Mouse (Mus musculus) gastrocnemius, postnatal 4 days (tissue): ENCODE data around the gene Mapk10. TPM values are rescaled to one million over a fixed set of nuclear protein-coding genes. Genes with fewer than 3 reads are reported as not detected.
"Not testable (repeated sequence)": the region's sequence is repeated elsewhere in the genome, so short reads cannot be mapped to it uniquely, and the experiment has no call there.

Experiments
- DNase-seq, 2 experiments: peaks; one replicate each; pipeline ENCODE4 v3.0.0; 2021 to 2022; ENCODE audit warnings: low spot score in 2 of 2, mixed read lengths in 2 of 2
- total RNA-seq, 2 experiments: library from RNA; stranded (reverse); gene quantifications; 2 replicates each; pipeline ENCODE4 v1.2.3; 2021

Gene Mapk10
- total RNA-seq, 2 experiments from 2014 or later, result 0.96 to 1.2 TPM

DNA sequence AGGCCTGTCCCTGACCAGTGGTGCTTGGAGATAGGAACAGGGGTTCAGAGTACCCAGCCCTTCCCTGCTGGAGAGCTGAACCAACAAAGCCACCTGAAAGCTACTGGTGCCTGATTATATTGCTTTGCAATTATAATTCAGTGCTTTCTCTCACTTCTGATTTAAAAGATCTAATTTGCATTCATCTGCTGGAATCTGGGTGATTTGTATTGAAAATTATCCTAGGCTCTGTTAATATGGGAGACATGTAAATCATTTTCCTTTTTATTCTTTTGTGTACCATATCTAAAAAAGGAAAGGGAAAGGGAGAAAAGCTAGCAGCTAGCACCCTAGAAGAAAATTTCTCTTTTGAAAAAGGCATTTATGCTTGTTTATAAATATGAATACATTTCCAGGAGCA lies 234.6 kb downstream of the Mapk10 start:
- no peak for DNase-seq

DNA sequence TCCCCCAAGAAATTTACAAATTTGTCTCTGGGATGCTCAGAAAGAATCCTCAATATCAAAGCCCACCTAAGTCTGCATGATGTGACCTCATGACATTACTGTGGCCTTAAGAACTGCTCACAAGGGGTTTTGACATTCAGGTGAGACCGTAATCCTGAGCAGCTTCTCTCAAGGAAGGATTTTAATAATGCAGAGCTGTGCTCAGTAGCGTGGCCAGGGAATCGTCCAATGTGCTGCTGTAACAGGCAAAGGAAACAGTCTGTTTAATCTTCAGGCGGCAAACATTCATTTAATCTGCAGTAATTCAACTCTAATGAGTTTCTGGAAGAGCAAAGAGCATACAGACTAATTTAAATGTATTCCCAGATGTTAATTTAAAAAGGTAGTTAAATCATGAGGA lies 236.7 kb downstream of the Mapk10 start:
- DNase-seq, result no peak

DNA sequence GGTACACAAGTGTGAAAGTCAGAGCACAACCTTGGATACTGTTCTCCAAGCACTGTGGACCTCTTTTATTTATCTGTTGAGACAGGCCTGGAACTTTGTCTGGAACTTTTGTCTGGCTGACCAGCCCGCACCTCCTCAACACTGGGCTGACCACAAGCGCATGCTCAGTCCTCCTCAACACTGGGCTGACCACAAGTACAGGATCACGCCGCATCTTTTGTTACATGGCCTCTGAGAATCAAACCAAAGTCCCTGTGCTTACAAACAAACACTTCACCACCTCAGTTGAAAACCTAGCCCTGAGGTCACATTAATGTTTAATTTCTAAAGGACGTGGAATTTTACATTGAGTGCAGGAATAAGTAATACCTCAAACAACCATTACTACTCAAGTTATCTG lies 246.7 kb downstream of the Mapk10 start:
- no peak for DNase-seq

DNA sequence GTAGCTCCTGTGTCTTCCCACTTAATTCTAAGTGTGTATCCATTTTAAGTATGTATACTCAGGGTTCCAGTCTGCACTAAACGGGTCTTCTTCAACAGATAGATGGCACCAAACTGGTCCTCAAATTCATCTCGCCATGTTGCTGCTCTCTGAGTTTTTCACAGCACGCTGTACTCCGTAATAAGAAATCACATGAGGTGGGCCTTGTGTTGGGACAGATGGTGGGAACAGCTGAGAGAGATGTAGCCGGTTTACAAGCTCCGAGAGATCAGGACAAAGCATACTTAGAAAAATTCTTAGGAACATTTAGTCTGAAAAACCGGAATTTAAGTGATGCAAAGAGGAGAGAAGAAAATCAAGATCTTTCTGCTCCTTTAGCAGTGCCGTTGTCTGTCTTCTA lies 257.7 kb downstream of the Mapk10 start:
- DNase-seq, result no peak

DNA sequence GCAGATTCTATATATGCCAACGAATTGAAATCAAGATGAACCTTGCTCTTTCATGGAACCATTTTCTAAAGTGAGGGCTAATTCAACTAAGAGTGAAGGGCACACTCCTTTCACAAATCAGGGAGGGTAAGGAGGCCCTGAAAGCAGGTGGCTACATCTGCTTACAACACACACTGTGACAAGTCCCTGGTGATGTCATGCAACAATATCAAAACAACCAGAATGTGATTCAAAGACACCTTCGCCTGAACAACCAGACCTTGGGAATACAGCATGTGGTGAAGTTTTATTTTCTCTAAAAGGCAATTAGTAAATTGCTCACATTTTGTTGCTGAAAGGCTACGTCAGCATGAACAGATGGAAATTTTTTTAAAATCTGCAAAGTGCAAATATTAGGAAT lies 258.2 kb downstream of the Mapk10 start:
- no peak for DNase-seq

DNA sequence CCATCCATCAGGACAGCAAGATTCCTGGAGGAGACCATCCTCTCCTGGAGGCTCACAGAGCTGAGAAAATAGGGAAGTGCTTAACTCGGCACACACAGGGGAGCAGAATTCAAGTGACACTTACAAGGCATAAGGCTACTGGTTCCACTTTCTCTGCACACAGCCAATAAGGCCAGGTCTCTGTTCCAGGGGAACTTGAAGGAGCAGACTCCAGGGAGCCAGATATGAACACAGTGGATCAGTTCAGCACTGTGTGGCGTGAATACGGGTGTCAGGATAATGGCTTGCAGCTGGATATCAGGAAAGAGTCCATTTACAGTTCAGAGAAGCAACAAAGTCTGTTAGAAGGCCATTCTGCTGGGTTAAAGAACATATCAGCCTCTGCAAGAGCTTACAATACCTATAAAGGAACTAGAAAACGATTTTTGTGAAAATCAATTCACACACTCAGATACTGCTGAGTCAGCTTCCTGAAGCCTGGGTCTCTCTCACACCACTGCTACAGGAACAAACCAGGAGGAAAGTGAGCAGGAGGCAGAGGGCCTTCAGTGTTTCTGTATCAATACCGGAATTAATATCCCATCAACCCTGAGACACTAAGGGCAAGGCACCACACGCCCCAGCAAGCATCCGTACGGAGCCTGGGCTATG lies 263.9 kb downstream of the Mapk10 start:
- no peak for DNase-seq

DNA sequence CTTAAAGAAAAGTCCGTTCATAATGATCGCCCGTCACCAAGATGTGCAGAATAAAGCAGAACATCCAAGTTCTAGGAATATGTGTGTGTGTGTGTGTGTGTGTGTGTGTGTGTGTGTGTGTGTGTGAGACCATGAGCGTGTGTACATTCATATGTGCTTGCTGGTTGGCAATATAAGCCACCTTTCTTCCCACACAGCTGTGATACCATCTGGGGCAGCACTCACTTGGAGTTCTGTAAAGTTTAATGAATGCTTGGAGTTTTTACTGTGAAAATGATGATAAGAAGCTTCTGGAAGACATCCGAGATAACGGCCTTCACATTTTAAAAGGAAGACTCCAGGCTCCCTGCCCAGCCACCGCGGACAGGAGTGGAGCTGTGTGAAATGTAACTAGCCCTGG lies 264.5 kb downstream of the Mapk10 start:
- DNase-seq, result no peak

DNA sequence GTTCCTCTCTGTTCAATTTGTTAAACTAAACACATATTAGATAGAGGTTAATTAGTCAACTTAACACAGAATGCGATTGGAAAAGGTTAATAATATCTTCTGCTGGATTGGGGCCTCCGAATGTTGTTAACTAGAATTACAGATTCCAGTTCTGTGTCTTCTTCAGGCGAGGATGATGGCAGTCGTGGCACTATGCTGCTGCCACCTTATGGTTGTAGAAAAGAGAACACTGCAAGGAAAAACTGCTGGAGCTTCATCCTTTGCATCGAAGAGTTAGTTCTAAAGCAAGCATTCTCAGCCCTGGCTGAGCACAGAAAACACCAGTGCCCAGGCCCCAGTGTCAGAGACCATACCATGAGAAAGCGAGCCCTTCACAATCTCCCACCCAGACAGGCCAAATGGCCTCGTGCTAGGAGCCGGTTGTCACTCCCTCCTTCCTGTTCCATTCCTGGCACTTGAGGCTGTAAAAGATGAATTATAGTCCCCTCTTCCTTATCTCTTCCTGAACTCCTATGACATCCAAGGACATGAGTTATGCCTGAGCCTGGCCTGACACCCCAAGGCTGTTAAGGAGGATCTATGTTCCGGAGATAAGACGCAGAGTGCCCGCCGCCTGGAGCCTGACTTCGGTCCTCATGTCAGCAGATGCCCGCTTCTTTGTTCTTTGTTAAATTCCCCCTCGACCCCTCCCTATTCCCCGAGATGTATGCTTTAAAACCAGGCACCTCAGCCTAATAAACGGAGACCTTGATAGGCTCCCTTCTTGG lies 267.1 kb downstream of the Mapk10 start:
- not testable (repeated sequence) for DNase-seq

DNA sequence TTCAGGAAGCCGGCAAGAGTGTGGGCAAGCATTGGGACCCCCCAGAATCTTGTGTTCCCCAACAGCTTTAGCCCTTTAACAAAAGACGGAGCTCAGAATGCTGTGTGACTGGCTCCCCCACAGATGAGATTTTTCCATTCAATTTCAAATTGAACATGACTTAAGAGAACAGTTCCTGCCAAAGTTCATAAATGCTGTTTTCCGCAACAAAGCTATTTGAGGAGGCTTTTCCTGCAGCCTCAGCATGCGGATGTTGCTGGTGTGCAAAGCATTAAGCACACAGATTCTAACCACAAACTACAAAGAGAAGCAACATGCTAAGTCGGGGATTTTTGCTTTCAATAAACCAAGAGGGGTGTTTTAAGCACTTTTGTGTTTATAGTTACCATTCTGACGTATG lies 281.0 kb downstream of the Mapk10 start:
- DNase-seq, result no peak

DNA sequence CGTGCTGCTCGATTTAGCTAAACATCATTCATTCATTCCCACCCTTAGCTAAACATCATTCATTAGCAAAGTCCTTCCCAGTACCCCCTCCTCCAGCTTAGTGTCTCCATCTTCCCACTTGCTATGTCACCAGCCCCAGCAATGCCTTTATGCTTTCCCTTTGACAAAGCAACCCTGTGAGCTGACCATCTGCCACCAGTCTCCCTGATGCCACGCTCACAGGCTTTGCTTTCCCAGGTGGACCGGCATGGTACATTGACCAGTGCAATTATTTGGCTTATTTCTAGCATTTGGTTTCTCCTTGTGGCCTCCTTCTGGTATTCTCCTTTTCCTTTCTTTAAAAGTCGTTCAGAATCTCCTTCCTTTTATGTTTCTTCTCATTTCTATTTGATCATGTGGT lies 284.3 kb downstream of the Mapk10 start:
- no peak for DNase-seq

DNA sequence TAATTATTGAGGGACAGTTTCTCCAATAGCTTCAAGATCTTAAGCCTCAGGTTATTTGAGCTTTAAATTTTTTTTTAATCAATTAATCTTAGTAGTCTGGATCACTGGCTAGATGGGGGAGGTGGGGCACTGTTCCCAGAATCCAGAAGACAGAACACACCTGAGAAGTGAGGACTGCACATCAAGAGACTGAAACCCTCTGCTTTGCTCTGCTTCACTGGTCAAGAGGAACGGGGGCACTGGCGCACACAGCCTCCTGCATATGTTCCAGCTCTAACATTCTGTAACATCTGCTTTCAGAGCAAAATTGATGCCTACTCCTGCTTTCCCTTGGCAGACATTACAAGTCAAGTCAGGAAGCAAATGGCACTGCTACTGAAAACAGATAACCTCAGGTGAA lies 290.9 kb downstream of the Mapk10 start:
- no peak for DNase-seq

DNA sequence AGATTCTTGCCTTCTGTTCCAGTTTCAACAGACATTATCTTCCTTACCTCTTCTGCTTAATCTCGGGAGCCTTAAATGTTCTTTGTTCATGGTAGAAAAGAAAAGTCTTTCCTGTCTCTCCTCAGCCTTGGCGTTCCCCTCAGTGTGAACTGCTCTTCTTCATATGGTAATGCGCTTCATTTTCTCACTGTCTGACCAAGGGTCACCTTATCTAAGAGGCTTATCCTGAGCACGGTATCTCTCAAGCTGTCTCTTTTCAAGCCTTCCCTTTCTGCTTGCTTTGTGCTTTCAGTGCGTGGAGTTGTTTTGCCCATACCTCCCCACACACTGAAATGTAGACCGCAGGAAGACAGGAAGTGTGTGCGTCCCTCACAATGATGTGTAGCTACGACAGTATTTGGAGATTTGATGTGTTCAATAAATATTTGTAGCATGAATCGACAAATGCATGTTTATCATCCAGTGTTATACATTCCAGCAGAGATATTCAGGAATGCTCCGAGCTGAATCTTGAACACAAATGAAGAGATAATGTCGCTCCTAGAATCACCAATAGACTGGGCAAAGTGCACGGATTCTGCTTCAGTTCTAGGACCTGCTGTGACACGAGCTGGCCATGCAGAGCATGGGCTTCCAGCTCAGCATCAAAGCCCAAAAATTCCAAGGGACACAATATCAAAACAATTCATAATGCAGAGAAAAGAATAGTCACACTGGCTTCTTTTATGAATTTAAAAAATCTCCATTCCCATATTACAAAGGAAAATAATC lies 305.5 kb downstream of the Mapk10 start:
- DNase-seq, result no peak

DNA sequence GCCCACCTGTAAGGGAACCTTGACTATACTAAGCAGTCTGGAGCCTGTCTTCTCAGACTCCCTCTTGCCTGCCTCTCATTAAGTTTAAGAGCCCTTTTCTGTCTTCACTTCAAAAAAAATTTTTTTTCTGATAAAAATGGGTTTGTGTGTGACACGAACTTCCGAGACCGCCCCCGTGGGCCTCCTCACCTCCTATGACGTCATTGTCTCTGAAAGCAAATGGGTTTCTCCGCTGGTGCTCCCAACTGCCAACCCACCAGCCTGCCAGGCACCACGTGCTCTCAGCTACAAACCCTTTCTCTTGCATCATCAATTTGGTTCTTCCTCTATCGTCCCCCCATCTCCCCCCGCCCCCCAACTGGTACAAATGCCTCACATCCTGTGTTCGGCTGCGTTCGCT lies 307.1 kb downstream of the Mapk10 start:
- DNase-seq, result no peak

DNA sequence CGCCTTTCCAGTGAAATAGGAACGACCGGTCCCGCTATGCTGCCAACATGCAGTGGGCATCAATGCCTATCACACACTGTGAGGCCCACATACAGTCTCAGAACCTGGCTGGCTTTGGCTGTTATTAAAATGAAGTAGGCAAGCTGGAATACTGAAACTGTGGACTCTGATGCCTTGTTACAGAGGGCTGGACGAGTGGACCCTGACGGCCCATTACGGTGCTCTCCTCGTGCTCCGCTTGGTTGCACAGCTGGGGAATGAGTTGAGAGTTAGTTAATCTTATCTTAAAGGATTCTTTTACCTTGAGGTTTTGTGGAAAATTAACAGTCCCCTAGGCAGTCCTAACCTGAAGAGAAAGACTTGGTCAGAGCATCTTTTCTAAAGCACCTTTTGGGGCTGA lies 307.6 kb downstream of the Mapk10 start:
- DNase-seq, result no peak

DNA sequence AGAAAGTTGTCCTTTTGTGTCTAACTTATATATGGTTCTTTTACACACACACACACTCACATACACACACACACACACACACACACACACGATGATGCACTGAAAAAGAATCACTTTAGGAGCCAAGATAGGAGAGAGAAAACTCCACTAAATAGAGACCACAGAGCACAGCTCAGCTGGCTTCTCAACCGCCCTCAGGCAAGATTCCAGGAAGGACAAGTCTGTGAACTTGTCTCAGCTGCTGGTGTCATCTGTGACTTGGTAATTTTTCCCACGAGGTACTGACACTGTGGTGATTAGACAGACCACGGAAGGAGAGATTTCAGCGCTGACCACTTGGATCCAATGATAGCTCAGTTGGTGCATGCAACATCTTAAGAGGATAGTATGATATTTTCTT lies 310.0 kb downstream of the Mapk10 start:
- DNase-seq, result no peak

DNA sequence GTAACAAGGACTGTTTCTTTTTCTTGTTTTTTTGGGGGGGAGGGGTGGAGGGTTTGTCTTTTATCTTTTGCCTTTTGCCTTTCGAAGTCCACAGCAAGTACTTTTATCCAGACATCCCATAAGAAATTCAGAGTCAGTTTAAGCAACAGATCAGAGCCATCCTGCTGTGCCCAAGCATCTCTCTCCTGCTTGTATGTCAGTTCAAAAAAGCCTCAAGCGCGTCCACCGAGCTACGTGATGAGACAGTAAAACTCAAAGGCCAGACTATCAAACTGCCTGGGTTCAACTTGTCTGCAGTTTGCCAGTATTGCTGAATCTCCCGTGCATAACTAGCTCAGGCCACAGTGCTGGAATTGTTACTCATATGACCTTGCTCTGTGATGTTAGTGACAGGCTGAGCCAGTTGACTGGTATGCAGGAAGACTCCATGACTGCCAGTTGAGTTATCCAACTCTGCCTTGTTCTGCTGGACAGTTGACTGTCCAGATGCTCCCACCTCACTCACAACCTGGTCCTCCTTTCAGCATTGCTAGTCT lies 311.4 kb downstream of the Mapk10 start:
- no peak for DNase-seq

DNA sequence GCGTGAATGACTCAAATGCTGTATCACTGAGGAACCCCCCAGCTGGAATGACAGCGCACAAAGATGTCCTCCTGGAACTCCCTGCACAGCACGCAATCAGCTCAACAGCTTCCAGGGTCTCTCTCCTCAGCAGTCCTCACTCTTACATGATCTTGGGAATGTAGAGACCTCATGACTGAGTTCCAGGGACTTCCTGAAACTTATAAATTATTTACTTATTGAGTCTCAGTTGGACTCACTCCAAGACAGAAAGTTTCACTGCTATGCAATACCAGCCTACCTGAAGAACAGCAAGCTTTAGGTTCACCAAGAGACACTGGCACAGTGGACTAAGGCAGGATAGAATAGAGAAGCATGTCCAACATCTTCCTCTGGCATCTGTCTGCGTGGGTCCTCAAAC lies 312.8 kb downstream of the Mapk10 start:
- DNase-seq, result no peak

DNA sequence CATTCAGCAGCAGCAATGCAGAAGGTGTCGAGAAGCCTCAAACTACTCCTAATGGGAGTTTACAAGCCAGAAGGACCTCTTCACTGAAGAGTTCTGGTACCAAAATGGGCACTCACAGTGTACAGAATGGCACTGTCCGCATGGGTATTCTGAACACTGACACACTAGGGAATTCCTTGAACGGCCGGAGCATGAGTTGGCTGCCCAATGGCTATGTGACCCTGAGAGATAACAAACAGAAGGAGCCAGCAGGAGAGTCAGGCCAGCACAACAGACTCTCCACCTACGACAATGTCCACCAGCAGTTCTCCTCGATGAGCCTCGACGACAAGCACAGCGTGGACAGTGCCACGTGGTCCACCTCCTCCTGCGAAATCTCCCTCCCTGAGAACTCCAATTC lies 318.9 kb downstream of the Mapk10 start:
- DNase-seq, result no peak

DNA sequence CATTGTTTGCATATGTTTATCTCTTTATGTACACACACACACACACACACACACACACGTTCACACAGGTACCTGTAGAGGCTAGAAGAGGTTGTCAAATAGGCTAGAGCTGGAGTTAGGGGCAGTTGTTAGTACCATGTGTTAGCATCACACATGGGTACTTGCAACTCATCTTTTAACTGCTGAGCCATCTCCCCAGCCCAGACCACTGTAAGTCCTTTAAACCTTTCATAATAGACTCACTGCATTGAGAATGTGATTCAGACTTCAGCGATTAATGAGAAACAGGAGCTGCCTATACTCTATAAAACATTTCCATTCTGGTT lies 322.0 kb downstream of the Mapk10 start:
- no peak for DNase-seq

DNA sequence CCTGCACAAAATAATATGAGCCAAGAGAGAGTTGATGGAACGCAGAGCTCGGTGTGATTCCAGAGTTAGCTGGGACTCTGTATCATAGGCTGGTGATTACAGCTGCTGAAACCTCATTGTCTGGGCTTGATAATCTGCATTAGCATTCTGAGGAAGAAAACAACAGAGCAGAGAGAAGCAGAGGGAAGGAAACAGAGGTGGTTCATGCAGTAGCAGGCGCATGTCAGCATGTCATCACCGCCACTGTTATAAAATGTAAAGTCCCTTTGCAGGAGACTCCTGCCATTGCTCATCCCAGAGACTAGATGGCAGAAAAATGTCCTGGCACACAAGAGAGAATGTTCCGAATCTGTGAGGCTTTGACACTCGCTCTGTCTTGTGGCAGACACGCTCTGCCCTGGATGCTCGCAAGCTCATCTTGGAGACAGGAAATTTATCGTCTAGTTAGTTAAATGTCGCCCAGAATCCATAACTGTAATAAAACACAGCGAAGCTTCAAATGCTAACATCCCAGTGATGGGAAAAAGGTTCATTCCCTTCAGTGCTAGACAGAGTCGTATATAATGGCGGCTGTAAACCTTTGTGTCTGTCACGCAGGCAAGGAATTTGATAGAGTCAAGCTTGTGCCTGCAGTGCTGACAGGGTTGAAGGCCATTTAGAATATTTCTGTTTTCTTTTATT lies 322.5 kb downstream of the Mapk10 start:
- DNase-seq, result no peak

DNA sequence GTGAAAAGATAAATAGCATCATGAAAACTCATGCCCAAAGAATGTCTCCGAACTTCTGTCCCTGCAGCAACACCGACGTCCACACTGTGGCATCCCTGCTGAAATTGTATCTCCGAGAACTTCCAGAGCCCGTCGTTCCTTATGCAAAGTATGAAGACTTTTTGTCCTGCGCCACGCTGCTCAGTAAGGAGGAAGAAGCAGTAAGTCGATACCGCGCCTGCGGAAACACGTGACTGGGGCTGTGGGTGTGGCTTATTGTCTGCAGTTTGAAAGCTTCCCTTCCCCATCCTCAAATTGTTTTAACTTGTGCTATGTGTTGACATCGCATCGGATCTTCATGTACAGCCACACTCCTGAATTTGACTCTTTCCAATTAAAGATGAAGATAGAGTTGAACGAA lies 335.5 kb downstream of the Mapk10 start:
- no peak for DNase-seq
